Mouse (Mus musculus): Measurements from ENCODE around the gene A730049H05Rik.

A730049H05Rik gene

GRCm38 (mm10) chr6:92829148-92829547, 12.9 kb downstream of the A730049H05Rik start:
- no peak for DNase-seq

GRCm38 (mm10) chr6:92831106-92831505, 14.8 kb downstream of the A730049H05Rik start:
- no peak for DNase-seq

- no peak for DNase-seq
Observed at GRCm38 (mm10) chr6:92842000-92842399, 25.7 kb downstream of the A730049H05Rik start.

DNA sequence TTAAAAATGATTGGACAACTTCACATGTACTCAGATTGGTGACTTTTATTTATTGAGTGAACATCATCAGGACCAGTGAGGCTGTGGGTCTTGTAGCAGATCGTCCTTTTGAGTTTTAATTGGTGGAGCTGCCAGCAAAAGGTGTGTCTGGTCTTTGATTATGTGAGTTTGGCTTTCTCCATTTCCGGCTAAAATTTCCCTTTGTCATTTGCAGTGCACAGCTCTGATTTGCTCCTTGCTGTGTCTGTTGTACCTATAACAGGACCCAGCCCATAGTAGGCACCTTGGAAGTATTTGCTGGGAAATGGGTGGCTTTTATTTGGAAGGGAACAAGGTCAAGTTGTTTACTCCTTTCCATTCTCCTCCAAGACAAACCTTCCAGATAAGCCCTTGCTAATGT, 27.2 kb downstream of the A730049H05Rik start:
- DNase-seq, result no peak

DNA sequence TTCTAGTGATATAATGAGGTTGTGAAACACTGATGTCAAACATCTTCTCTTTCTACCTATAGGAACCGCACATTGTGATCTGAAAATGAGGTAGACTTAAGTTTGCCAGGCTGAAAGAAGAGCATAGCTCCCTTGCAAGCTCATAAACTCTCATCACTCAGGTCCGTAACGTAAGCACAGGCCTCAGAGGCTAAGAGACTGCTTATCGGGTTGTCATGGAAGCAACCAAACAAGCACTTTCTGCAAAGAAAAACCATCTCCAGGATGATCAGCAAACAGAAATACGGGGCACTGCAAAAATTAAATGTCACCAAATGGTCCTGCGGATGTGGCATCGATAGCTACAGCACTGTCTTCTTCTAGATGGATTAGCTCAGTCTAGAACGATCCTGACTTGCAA, 29.6 kb downstream of the A730049H05Rik start:
- no peak for DNase-seq

- no peak for DNase-seq
Observed at GRCm38 (mm10) chr6:92846614-92847013, 30.3 kb downstream of the A730049H05Rik start.

DNA sequence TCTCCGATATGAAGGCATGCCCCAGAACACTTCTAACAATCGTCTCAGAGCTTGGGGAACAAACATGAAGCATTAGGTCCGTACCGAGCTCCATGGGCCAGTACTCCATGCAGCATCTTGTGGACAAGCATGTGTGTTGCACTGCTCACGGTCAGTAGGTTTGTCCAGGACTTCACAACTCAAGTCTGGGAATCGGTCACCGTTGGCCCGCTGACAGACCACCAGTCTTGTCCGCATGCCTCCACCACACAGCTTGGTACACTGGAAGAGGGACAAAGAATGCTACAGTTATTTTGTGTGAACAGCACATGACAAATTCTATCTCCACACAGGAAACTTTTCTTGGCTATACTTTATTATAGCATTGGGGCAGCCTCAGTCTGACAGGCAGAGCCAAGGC, 32.9 kb downstream of the A730049H05Rik start:
- no peak for DNase-seq

DNA sequence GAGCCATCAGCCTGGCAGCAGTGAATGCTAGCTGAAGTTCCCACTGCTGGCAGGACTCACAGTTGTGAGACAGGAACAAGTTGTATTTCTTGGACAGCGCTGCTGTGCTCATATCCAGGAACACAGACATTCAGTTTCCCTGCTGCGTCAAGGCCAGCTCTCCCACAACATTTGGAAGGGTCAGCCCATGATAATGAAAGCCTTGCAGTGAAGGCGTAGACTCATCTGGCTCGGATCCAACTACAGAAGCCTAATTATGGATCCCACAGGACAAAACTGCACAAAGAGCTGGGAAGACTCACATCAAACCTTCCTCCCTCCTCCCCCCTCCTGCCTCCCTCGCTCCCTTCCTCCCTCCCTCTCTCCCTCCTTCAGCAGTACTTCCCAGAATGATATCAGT, 34.0 kb downstream of the A730049H05Rik start:
- DNase-seq, result peak in 1 of 2 experiments; percentile 10

GRCm38 (mm10) chr6:92854873-92855272, 38.6 kb downstream of the A730049H05Rik start:
- no peak for DNase-seq

- DNase-seq, result no peak
Observed at GRCm38 (mm10) chr6:92857761-92858160, 41.5 kb downstream of the A730049H05Rik start.

DNA sequence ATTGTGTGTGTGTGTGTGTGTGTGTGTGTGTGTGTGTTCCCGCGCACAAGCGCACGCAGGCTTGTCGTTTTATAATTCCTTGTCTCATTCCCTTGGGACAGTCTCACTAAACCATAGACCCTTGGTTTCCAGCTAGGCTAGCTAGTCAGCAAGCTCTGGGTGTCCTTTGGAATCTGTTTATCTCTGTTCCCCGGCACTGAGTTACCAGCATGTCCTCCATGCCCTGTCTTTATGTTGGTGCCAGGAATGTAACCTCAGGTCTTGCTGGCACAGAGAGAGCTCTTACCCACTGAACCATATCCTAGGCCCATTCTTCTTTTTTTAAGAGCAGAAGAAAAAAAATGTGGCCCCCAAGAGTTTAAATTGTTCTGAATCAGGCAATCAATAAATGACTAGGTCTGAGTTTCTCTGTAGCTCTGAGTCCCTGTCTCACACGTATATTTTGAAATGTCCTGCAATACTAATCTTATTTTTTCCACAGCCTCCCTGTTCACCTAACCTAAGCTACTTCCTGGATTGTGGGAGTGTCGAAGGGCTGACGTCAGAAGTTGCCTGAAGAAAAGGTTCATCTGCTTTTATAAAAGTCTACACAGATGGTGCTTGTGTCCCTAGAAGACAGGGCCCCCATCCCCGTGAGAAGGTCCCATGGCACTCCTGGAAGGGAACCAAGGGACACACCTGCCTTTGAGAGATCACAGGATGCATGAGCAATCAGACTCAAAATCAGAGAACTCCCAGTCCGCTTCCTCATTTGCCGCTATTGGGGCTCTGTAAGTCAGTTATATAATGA, 42.6 kb downstream of the A730049H05Rik start:
- DNase-seq, result no peak

- DNase-seq, result no peak
Observed at GRCm38 (mm10) chr6:92860285-92860912, 44.1 kb downstream of the A730049H05Rik start.

DNA sequence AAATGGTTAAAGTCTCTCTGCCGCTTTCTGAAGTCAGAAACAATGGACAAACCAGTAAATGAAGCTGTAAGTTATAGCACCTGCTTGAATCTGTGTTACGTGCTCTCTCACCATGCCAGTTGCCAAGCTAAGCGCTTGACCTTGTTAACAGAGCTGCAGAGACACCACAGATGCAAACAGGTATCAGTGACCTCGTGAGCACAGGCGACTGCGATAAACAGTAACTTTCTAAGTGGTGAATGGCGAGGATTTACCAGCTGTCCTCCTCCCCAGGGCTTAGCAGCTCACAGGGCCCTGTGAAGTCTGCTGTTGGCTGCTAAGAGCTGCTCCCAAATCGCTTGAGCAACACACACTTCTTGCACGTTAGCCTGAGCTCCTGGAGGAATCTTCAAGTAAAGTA, 46.3 kb downstream of the A730049H05Rik start:
- DNase-seq, result no peak

- DNase-seq, result no peak
Observed at GRCm38 (mm10) chr6:92869089-92869581, 52.9 kb downstream of the A730049H05Rik start, which contains the start of gene Gm15737. Gm15737 (plus strand) TSS chr6:92869357.

DNA sequence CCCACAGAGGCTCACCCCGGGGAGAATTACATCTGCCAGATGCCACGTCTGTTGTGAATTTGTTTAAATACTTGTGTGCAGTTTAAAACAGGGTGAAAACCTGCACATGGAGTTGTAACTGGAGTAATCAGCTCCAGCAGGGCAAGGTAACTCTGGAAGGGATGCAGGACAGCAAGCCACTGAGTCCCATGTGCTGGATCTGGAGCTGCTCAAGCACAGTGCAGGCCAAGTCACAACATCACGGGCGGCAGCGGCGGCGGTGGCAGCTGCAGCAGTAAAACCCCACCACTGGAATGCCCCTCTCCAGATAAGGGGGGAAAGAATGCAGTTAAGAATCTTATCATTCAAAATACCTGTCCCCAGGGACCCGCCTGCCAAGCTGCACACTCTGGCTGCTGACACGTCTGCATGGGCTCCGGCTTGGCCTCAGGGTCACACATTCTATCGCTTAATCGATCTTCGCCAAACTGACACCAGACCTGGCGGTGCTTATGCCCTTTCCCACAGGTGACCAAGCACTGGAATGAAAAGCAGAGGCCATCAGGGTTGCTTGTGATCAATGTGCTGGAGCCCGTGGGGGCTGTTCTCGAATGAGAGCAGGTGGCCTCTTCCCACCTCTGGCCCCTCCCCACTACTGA, 53.4 kb downstream of the A730049H05Rik start:
- no peak for DNase-seq

DNA sequence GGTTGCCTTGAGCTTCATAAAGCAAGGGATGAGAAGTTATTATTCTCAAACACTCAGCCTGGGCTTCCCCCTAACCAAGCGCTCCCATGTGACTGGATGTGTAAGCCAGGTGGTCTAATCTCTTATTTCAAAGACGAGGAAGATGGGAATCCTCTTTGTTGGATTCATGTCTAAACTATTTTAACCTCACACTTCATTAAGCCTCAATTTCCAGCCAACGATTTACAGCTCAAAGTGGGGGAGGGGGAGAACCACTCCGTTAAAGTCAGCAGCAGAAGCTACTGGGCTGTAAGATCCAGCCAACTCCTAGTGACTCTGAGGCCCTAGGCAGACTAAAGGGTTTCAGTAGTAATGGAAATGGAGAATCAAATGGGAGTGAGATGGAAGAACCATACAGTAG, 55.5 kb downstream of the A730049H05Rik start:
- DNase-seq, result no peak

DNA sequence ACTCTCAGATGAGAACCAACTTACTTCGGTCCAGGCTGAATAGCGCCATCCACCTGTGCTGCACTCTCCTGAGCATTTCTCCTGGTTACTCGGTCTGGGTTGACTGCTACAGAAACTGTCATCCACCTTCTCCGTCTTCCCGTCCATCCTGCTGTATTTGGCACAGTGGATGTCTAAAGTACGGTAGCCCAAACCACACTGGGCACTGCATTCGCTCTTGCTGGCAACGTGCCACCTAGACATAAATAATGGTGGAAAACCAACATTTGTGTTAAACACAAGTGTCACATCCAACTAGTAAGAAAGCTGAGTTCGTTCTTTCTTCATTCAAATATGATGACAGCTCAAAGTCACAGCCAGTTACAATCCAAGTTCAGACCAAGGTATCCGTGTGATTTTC, 56.5 kb downstream of the A730049H05Rik start:
- DNase-seq, result no peak

GRCm38 (mm10) chr6:92874854-92875253, 58.6 kb downstream of the A730049H05Rik start:
- no peak for DNase-seq

- no peak for DNase-seq
Observed at GRCm38 (mm10) chr6:92875340-92875739, 59.1 kb downstream of the A730049H05Rik start.

GRCm38 (mm10) chr6:92876121-92876520, 59.8 kb downstream of the A730049H05Rik start:
- DNase-seq, result no peak

GRCm38 (mm10) chr6:92877236-92877635, 61.0 kb downstream of the A730049H05Rik start:
- DNase-seq, result no peak

GRCm38 (mm10) chr6:92878771-92879170, 62.5 kb downstream of the A730049H05Rik start:
- no peak for DNase-seq

GRCm38 (mm10) chr6:92879700-92880265, 63.5 kb downstream of the A730049H05Rik start:
- DNase-seq, result no peak
